Comparison of ENCODE assay signal across 23 mouse cellular contexts in the genomic region with DNA sequence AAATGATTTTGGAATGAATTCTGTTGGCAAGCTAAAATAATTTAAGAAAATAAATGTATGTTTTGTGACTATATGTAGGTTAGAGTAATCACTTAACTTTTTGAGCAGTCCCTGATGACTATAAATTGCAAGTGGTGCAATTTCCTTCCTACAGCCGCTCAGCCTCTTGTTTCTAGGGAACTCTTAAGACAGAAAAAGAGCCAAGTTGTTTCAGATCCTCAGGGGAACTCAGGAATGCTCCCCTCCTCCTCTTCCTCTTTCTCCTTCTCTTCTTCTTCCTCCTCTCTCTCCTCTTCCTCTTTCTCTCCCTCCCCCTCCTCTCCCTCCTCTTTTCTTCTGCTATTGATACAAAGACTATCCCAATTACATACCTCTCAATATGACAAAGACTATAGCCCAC.
"Had no signal": no experiment of that assay in that cellular context is flagged by ENCODE, and none has a peak within 500 bp of the region (broad histone marks: within the 10 kb centered on the region; RNA-seq: fewer than 3 reads in every experiment).

No protein-coding gene starts in this region.

- H3K36me3 ChIP-seq: heart, embryonic 10.5 days; heart, embryonic 12.5 days; hindbrain, embryonic 10.5 days; hindbrain, embryonic 12.5 days; hindbrain, embryonic 15.5 days; limb, embryonic 10.5 days; limb, embryonic 12.5 days; liver, embryonic 13.5 days had no signal

- H3K27ac ChIP-seq: heart, embryonic 10.5 days; hindbrain, embryonic 10.5 days; hindbrain, embryonic 12.5 days; hindbrain, embryonic 15.5 days; hindbrain, postnatal 0 days; layer of hippocampus, adult 2 months; left cerebral cortex, adult 2 months; limb, embryonic 10.5 days; limb, embryonic 12.5 days; liver, embryonic 13.5 days had no signal

- ATAC-seq: hindbrain, postnatal 0 days; intestine, postnatal 0 days had no signal

- H3K9me3 ChIP-seq: heart, embryonic 10.5 days; heart, embryonic 12.5 days; hindbrain, embryonic 10.5 days; hindbrain, embryonic 12.5 days; hindbrain, embryonic 15.5 days; limb, embryonic 10.5 days; limb, embryonic 12.5 days; liver, embryonic 13.5 days had no signal

- H3K27me3 ChIP-seq: heart, embryonic 12.5 days; hindbrain, embryonic 12.5 days; hindbrain, embryonic 15.5 days; limb, embryonic 12.5 days; liver, embryonic 13.5 days had no signal

- DNase-seq: gastrocnemius, postnatal 14 days; gastrocnemius, postnatal 36 days; heart, postnatal 10 days; heart, postnatal 4 days; kidney, adult 18-20 months; kidney, adult 8-10 months; kidney, postnatal 10 days; kidney, postnatal 25 days; kidney, postnatal 4 days; liver; liver, embryonic 13.5 days had no signal

- H3K4me2 ChIP-seq: heart, embryonic 12.5 days; hindbrain, embryonic 12.5 days; hindbrain, embryonic 15.5 days; limb, embryonic 12.5 days; liver, embryonic 11.5 days; liver, embryonic 13.5 days had no signal

- H3K9ac ChIP-seq: heart, embryonic 12.5 days; hindbrain, embryonic 12.5 days; hindbrain, embryonic 15.5 days; limb, embryonic 12.5 days; liver, embryonic 13.5 days had no signal

- H3K4me3 ChIP-seq: heart, embryonic 10.5 days; heart, embryonic 12.5 days; hindbrain, embryonic 10.5 days; hindbrain, embryonic 12.5 days; hindbrain, embryonic 15.5 days; layer of hippocampus, adult 2 months; left cerebral cortex, adult 2 months; limb, embryonic 10.5 days; limb, embryonic 12.5 days; liver, embryonic 13.5 days had no signal
